Mouse (Mus musculus) activated CD4-positive, CD25-positive, alpha-beta regulatory T cell (primary cell): ENCODE measurements around the gene Serpina3n. TPM values are rescaled to one million over a fixed set of nuclear protein-coding genes. Genes with fewer than 3 reads are reported as not detected.

Experiments
- polyA plus RNA-seq, 2 experiments: library from polyadenylated mRNA; unstranded; fragments of 100-300 nt; shearing (Covaris generic); gene quantifications; one replicate each; pipeline ENCODE4 v1.2.1; 2017

The Serpina3n gene
- polyA plus RNA-seq = under 1 TPM in 1 of 2 experiments, not detected in 1; 0.31 TPM

DNA sequence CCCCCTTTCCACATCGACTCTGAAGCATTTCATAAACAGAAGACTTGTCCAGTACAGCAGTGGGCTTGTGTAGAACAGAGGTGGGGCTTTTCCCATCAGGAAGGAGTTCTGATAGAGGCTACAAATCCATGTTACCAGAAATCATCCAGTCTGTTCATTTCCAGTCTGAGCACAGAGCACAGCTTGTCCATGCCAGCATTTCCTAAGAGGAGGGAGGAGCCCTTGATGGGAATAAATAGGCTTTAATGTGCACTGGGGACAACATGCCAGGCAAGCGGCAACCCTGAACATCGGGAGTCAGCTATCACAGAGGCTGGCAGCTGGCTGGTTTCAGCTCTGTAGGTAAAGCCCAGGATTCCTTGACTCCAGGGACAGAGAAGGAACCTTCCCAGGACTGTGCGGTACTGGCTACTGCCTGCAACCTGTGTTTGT lies at the start of gene Serpina3n:
Gene Serpina3n, plus strand, starts transcription at position 276 of the 432 bp plus-strand sequence.

Other genes starting within 250 kb of the Serpina3n start
- gene Serpina3f, start 192.2 kb upstream of the Serpina3n start, polyA plus RNA-seq = 10 to 100 TPM; 21.4 to 31.2 TPM
- 100 to 1,000 TPM; 208 to 543 TPM for gene Serpina3g, start 170.5 kb upstream of the Serpina3n start, polyA plus RNA-seq
- under 1 TPM in 1 of 2 experiments, not detected in 1; 0.48 TPM for gene Serpina3i, start 143.6 kb upstream of the Serpina3n start, polyA plus RNA-seq
- gene Serpina3j, start 92.2 kb upstream of the Serpina3n start, polyA plus RNA-seq = not detected
- not detected for gene Serpina3k, start 68.2 kb upstream of the Serpina3n start, polyA plus RNA-seq
- not detected for gene Serpina3m, start 68.2 kb upstream of the Serpina3n start, polyA plus RNA-seq
- not detected for gene Gsc, start 66.6 kb downstream of the Serpina3n start, polyA plus RNA-seq